11 mouse cellular contexts compared by ENCODE assay signal in the genomic region with DNA sequence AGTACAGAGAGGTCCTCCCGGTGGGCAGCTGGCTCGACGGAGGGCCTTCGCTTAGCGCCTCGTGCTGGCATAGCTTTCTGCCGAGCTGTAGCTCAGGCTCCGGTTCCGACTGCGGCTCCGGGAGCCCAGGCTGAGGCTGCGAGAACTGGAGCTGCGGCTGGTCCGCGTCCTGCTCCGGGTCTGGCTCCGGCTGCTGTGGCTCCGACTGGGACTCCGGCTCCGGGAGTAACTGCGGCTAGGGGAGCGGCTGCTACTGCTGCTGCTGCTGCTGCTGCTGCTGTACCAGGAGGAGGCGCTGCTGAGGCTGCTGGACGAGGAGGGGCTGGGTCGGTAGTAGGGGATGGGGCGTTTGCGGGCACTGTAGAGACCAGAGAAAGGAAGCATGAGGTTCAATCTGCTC. TPM values are rescaled to one million over a fixed set of nuclear protein-coding genes. Genes with fewer than 3 reads are reported as not detected.
DNase-seq lines count a peak whose midpoint lies in the region; ATAC-seq and TF ChIP-seq lines count a peak whose summit lies in the region.
"Had no signal": no experiment of that assay in that cellular context is flagged by ENCODE, and none has a peak within 500 bp of the region (broad histone marks: within the 10 kb centered on the region; RNA-seq: fewer than 3 reads in every experiment).

No protein-coding gene starts in this region.

- H3K4me3 ChIP-seq in lung, postnatal 0 days (ENCODE audit: low read depth, low read length): no peak overlapping the region
- no peak overlapping the region for H3K4me3 ChIP-seq in hindbrain, postnatal 0 days (ENCODE audit: low read length)
- H3K4me3 ChIP-seq: erythroblast, embryonic 14.5 days had no signal

- no peak for ATAC-seq in lung, postnatal 0 days
- ATAC-seq in hindbrain, postnatal 0 days: no peak
- ATAC-seq in erythroblast, adult 5-6 weeks (replicated peaks; ENCODE audit: low FRiP score, poor library complexity, severe bottlenecking): no peak
- ATAC-seq: CD4-positive, CD25-positive, alpha-beta regulatory T cell, adult 4 months had no signal

- H3K27ac ChIP-seq in lung, postnatal 0 days (ENCODE audit: low read length): no peak overlapping the region
- H3K27ac ChIP-seq in hindbrain, postnatal 0 days: no peak overlapping the region

- TF ChIP-seq CTCF in lung, postnatal 0 days (IDR thresholded peaks at IDR 0.05): peak; percentile 62
- TF ChIP-seq CTCF in hindbrain, postnatal 0 days (IDR thresholded peaks at IDR 0.05; ENCODE audit: low read depth): peak; percentile 73

- H3K27me3 ChIP-seq in lung, postnatal 0 days (replicated peaks; ENCODE audit: insufficient read depth, low read length): no peaks in the 10 kb centered on the region
- H3K27me3 ChIP-seq in hindbrain, postnatal 0 days (ENCODE audit: insufficient read depth, low read length): no peaks in the 10 kb centered on the region

- no peak for TF ChIP-seq EP300 in lung, postnatal 0 days (IDR thresholded peaks at IDR 0.05)

- H3K4me2 ChIP-seq in lung, postnatal 0 days (replicated peaks; ENCODE audit: low read depth, low read length): no peak overlapping the region
- H3K4me2 ChIP-seq in hindbrain, postnatal 0 days (ENCODE audit: low read depth, low read length): no peak overlapping the region

- H3K4me1 ChIP-seq in lung, postnatal 0 days (ENCODE audit: insufficient read depth, low read depth, low read length): no peaks in the 10 kb centered on the region
- H3K4me1 ChIP-seq in hindbrain, postnatal 0 days (ENCODE audit: insufficient read depth, low read length): no peaks in the 10 kb centered on the region

- intact Hi-C loops in gastrocnemius, postnatal 36 days (cut with DNase I): no loop called here

- WGBS in lung, postnatal 0 days: 51% methylated on average over 27 of the region's 27 CpGs
- 54% methylated on average over 27 of the region's 27 CpGs for WGBS in hindbrain, postnatal 0 days

- DNase-seq in gastrocnemius, adult 18-20 months (ENCODE audit: low spot score): peak; percentile 61
- no peak for DNase-seq in gastrocnemius, postnatal 36 days
- DNase-seq in lung, postnatal 0 days (ENCODE audit: low spot score): no peak
- no peak for DNase-seq in lung, postnatal 36 days
- DNase-seq in brain, adult 2 months (ENCODE audit: low read depth, low spot score): peak; percentile 41
- DNase-seq in hindbrain, postnatal 0 days (ENCODE audit: low spot score): no peak
- no peak for DNase-seq in frontal cortex, adult 2 months (ENCODE audit: extremely low spot score in 1 of 2, low spot score in 1 of 2)
- DNase-seq: adrenal gland, postnatal 25 days had no signal

- H3K36me3 ChIP-seq in lung, postnatal 0 days (ENCODE audit: insufficient read depth, low read length): no peaks in the 10 kb centered on the region
- no peaks in the 10 kb centered on the region for H3K36me3 ChIP-seq in hindbrain, postnatal 0 days (ENCODE audit: insufficient read depth, low read length)

- H3K9me3 ChIP-seq in lung, postnatal 0 days (ENCODE audit: low read length): no peaks in the 10 kb centered on the region
- H3K9me3 ChIP-seq in hindbrain, postnatal 0 days (ENCODE audit: low read length): no peaks in the 10 kb centered on the region

- H3K9ac ChIP-seq in lung, postnatal 0 days (replicated peaks; ENCODE audit: low read depth): no peak overlapping the region
- H3K9ac ChIP-seq in hindbrain, postnatal 0 days (replicated peaks; ENCODE audit: low read length): no peak overlapping the region

RNA-seq across cellular contexts. Expression of a gene that starts 21.9 kb away (rescaled TPM):
- total RNA-seq in gastrocnemius, adult 18-20 months (2021): 100 to 1,000 TPM; 232 to 400 TPM
- total RNA-seq in gastrocnemius, postnatal 36 days (2021): 100 to 1,000 TPM; 212 to 260 TPM
- 22.2 and 23.6 TPM in 2 replicates for polyA plus RNA-seq in lung, postnatal 0 days (2015; fragmentation: Nextera tagmentation; extraction: Ambion mirVana)
- 13.2 and 17.9 TPM in 2 replicates for total RNA-seq in hindbrain, postnatal 0 days (2014; rRNA removed)
- polyA plus RNA-seq in hindbrain, postnatal 0 days (2015; fragmentation: Nextera tagmentation; extraction: Ambion mirVana): 10.0 and 11.2 TPM in 2 replicates
- polyA plus RNA-seq in frontal cortex, adult 2 months (2012; rRNA removed): 13.6 and 15.0 TPM in 2 replicates
- not detected in 2 replicates for total RNA-seq in erythroblast, adult 5-6 weeks (2015; ENCODE audit: low replicate concordance)
- not detected in 2 replicates for total RNA-seq in erythroblast, adult 5-6 weeks (2017; ENCODE audit: low replicate concordance)
- polyA plus RNA-seq: CD4-positive, CD25-positive, alpha-beta regulatory T cell, adult 4 months; erythroblast, embryonic 14.5 days had no signal

Comparison
In these comparisons a context has a peak if more than half of its experiments do, and no peak if none do; other contexts are left out.
1. DNase-seq: peak in gastrocnemius, adult 18-20 months (single experiment) and brain, adult 2 months (single experiment); none in gastrocnemius, postnatal 36 days (0 of 2), lung, postnatal 0 days (single experiment), lung, postnatal 36 days (single experiment), hindbrain, postnatal 0 days (single experiment) and frontal cortex, adult 2 months (0 of 2).
2. RNA of a gene that starts 21.9 kb away (total RNA-seq): 232 to 400 TPM in gastrocnemius, adult 18-20 months, 212 to 260 TPM in gastrocnemius, postnatal 36 days and 13.2 to 17.9 TPM in hindbrain, postnatal 0 days; not detected in erythroblast, adult 5-6 weeks; every median in the first group is over 10 times any median in the second.